Mouse (Mus musculus) bone marrow macrophage, adult 2 months (primary cell): ENCODE measurements around the gene Mfsd4b3. TPM values are rescaled to one million over a fixed set of nuclear protein-coding genes. Genes with fewer than 3 reads are reported as not detected.
"Not testable (repeated sequence)": the region's sequence is repeated elsewhere in the genome, so short reads cannot be mapped to it uniquely, and the experiment has no call there.

Source experiments
- H3K27ac ChIP-seq: 2 replicates; pipeline ENCODE4 v1.5.1; 2012; ENCODE audit warnings: low read depth, low read length; ENCODE audit not compliant: insufficient read depth
- H3K4me1 ChIP-seq: 2 replicates; pipeline ENCODE4 v1.6.1; 2012; ENCODE audit warnings: low read length; ENCODE audit not compliant: control insufficient read depth, insufficient read depth
- H3K4me3 ChIP-seq: 2 replicates; pipeline ENCODE4 v1.5.1; 2012; ENCODE audit warnings: mild to moderate bottlenecking, low read length, moderate library complexity; ENCODE audit not compliant: insufficient read depth
- CTCF ChIP-seq: IDR thresholded peaks from 2 replicates; pipeline ENCODE4 v1.5.1; 2012; ENCODE audit warnings: low read depth, mild to moderate bottlenecking, low read length, moderate library complexity
- POLR2A ChIP-seq: IDR thresholded peaks from 2 replicates; pipeline ENCODE4 v1.6.1; 2012; ENCODE audit warnings: mild to moderate bottlenecking, low read depth, low read length, borderline replicate concordance
- polyA plus RNA-seq: library from polyadenylated mRNA; stranded (reverse); fragments of >200 nt; gene quantifications from 2 replicates; pipeline ENCODE4 v1.2.4, GENCODE M21; 2012; ENCODE audit not compliant: missing spikeins, insufficient read depth, insufficient read length

Mfsd4b3 gene
- polyA plus RNA-seq, 1 experiment, result 1.4 TPM

- no peaks in the 10 kb centered on the region for H3K4me1 ChIP-seq
- TF ChIP-seq CTCF, result no peak
- no peak for TF ChIP-seq POLR2A
- no peak overlapping the region for H3K4me3 ChIP-seq
- H3K27ac ChIP-seq, result no peak overlapping the region
These were observed 23.4 kb downstream of the Mfsd4b3 start for GRCm38 (mm10) chr10:39936553-39936952.

DNA sequence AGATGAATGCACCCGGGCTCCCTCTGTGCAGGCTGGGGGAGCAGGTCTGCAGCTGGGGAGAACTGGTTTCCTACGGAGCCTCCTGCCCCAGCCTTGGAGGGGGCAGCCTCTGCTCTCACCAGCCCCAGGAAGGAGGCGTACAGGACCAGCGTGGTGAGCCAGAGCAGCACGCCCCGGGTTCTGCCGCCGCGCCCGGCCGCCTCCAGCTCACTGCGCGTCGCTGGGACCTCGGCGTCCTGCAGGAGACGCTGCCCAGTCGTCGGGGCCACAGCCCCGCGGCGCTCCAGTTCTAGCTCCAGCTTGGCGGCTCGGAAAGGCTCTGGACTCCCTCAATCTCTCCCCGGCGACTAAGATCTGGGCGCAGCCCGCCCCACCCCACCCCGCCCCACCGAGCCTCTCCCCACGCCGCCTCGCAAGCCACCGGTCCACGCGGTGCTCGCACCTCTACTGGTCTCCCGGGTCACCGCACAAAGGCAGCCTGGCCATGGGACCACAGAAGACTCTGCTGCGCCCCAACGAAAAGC is 33.3 kb downstream of the Mfsd4b3 start, which contains the start of gene Mfsd4b2:
Gene Mfsd4b2 (minus strand): TSS at position 308 of the 524 bp plus-strand sequence.
- Histone ChIP-seq H3K27ac (no peak within 1 kb of the TSS), H3K4me3 (peak within 1 kb of the TSS; percentile 49), H3K4me1 (peaks cover 3% of the 10 kb centered on the region; the same call in 1 of the 2 replicates)
- TF ChIP-seq CTCF (no peak), POLR2A (no peak)

DNA sequence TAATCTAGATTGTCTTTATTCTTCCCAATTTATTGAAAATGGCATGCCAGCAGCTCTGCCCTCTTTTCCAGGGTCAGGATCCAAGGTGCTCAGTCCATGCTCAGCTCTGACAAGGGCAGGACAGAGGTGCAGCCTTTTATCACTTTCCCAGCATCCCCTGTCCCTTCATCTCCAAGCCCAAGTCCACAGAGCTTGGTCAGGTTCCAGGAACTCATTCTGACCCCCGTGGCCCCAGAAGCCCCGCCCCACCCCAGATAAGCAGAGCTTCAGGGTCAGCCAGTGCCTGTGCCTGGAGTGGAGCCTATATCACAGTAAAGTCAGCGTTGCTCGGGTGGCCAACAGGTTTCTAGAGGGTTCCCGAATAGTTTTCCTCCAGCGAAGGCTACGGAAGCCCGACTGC is 35.4 kb downstream of the Mfsd4b3 start:
- H3K4me1 ChIP-seq, H3K4me3 ChIP-seq, H3K27ac ChIP-seq: not testable (repeated sequence)

GRCm38 (mm10) chr10:39912616-39913015 is 47.3 kb downstream of the Mfsd4b3 start:
- H3K27ac ChIP-seq, result no peak overlapping the region
- TF ChIP-seq CTCF (no peak), POLR2A (no peak)
- H3K4me1 ChIP-seq, result peaks cover 12% of the 10 kb centered on the region

DNA sequence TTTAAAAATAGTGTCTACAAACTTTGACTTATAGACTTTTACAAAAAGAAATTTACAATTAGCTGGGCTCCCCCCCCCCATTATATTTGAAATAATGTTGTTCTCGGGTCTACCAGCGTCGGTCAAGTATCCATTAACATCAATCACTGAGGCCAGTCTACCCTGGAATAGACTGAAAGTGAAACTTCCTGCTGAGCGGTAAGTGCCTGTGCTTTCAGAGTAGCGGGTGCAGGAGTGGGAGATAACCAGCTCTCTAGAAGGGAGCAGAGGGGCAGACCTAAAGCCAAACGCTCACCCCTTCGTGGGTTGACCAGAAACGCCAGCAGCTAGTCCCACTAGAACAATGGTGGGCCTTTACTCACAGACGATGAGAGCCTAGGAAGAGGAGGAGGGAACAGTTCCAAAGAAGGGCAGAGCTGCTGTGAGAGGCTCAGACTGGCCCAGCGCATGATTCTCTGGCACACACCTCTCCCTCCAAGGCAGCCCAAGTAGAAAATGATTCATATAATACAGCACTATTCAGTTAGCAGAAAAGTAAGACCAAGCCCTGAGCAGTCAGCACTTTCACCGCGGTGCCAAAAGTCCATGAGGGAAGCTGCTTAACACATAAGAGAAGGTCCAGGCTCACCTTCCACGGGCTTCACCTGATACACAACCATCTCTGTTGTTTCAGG is 51.0 kb downstream of the Mfsd4b3 start:
- Histone ChIP-seq H3K4me3 (peak overlapping the region; percentile 52), H3K27ac (no peak overlapping the region), H3K4me1 (peaks cover 3% of the 10 kb centered on the region; the same call in 1 of the 2 replicates)
- TF ChIP-seq CTCF, result no peak

More at GRCm38 (mm10) chr10:39912616-39913015, 47.3 kb downstream of the Mfsd4b3 start:
- no peak overlapping the region for H3K4me3 ChIP-seq

DNA sequence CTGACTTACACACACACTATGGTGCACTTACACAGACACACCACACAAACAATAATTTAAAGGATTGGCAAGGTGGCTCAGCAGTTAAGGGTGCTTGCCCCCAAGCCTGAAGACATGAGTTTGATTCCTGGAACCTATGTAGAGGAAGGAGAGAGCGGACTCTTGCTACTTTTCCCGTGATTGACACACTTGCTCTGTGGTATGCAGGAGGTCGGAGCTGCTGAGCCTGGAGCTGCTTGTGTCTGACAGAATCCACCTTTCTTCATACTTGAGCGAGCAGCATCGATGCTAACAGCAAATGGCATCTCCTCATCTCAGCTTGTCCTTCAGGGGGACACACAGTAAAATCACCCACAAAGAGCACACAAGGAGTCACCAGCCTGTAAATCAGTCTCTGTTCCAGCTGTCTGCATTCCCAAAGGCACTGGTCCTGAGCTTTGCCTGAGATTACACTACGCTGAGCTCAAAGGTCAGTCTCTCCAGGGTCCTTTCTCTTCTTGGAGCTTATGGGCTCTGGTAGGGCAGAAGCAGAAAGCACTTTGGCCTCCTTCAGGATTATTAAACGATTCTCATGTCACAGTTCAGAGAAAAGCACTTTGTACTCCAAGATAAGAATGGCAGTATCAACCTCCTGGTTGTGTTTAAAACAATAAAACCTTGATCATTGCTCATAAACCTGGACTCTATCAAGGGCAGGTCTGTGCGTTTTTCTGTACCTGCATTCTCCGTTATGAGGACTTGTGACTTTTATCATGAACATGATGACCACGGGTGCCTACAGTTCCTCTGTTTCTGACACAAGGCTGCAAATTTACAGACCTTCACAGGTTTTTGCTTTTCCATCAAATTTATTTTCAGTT is 52.9 kb downstream of the Mfsd4b3 start:
- TF ChIP-seq POLR2A (no peak), CTCF (no peak)
- H3K27ac ChIP-seq, result no peak overlapping the region
- H3K4me3 ChIP-seq, result no peak overlapping the region
- no peaks in the 10 kb centered on the region for H3K4me1 ChIP-seq

DNA sequence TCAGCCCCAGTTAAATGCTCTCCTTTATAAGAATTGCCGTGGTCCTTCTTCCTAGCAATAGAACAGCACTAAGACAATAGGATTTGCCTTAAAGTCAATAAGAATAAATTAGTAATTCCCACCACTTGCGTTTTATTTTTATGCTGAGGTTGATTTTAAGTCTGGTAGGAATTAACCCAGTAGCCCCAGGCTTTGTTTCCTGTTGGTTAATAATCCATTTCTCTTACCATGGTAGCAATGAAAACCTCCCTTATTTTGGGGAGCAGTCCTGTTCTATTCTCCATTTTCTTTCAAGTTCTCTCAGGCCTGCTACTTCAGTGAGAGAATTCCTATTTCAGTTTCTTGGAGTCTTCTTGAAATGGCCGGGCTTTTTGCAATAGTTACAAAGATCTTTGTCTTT is 55.8 kb downstream of the Mfsd4b3 start:
- TF ChIP-seq CTCF (no peak), POLR2A (no peak)
- no peak overlapping the region for H3K27ac ChIP-seq
- peaks cover 4% of the 10 kb centered on the region; the same call in 1 of the 2 replicates for H3K4me1 ChIP-seq
- no peak overlapping the region for H3K4me3 ChIP-seq

DNA sequence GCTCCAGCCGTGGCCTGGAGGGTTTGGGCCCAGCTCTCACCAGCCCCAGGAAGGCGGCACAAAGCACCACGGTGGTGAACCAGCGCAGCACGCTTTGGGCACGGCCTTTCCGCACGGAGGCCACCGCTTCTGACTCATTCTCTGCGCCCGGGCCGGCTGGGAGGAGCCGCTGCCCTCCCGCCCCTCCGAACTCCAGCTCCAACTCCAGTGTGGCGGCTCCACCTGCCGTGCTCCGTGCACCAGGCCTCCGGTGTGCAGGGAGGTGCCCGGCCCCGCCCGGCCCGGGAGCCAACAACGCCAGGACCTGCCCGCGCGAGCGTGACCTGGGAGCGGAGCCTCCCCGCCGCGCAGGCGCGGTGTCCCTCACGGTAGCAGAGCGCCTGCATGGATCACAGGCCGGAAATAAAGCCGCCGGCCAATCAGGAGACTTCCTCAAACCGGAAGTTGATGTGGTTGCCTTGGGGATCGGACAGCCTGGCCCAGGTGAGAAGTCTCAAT is 61.0 kb downstream of the Mfsd4b3 start, which contains the start of gene Mfsd4b4:
Gene Mfsd4b4 (minus strand): TSS at position 365 of the 498 bp plus-strand sequence.
- H3K4me3 ChIP-seq, result peak within 1 kb of the TSS; percentile 96
- TF ChIP-seq CTCF (no peak), POLR2A (peak; percentile 63; the same call in 1 of the 2 replicates)
- peaks cover 10% of the 10 kb centered on the region for H3K4me1 ChIP-seq
- H3K27ac ChIP-seq, result peak within 1 kb of the TSS; percentile 52

Other genes starting within 250 kb of the Mfsd4b3 start
- gene Rev3l, start 228.0 kb downstream of the Mfsd4b3 start, polyA plus RNA-seq, result 9.9 and 11.7 TPM in 2 replicates
- 6.8 and 8.2 TPM in 2 replicates for gene Mfsd4b4, start 60.9 kb downstream of the Mfsd4b3 start, polyA plus RNA-seq
- gene Mfsd4b2, start 33.2 kb downstream of the Mfsd4b3 start, polyA plus RNA-seq, result not detected in 2 replicates
- gene Mfsd4b5, start 26.5 kb upstream of the Mfsd4b3 start, polyA plus RNA-seq, result not detected in 2 replicates
- not detected in 2 replicates for gene Mfsd4b1, start 65.1 kb upstream of the Mfsd4b3 start, polyA plus RNA-seq
- 59.0 and 61.3 TPM in 2 replicates for gene Slc16a10, start 182.1 kb upstream of the Mfsd4b3 start, polyA plus RNA-seq